Mouse (Mus musculus): Measurements from ENCODE around the gene 4932429P05Rik. TPM values are rescaled to one million over a fixed set of nuclear protein-coding genes. Genes with fewer than 3 reads are reported as not detected.

The 4932429P05Rik gene
- polyA plus RNA-seq (2012; ENCODE audit: low replicate concordance), result not detected in 2 replicates

DNA sequence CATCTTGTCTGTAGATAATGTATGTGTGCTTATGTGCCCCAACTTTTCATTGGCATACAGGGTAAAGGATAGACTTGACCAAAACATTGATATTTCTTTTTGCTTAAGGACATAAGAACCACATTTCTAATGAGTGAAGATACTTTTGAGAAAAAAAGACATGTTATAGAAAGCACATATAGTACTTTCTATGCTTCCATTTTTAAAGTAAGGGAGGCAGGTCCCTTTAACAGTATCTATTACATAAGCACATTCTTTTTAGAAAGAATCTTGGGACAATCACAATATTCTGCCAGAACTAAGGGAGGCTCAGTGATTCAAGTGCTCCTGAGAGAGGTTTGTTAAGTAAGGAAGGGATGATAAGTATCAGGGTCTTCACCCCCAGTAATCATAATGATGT is at the start of gene 4932429P05Rik:
Gene 4932429P05Rik (plus strand): TSS at position 301 of the 400 bp plus-strand sequence.

Other genes with a start within 250 kb of the 4932429P05Rik start
- gene 4930415L06Rik, start 180.6 kb downstream of the 4932429P05Rik start, polyA plus RNA-seq (2012; ENCODE audit: low replicate concordance), result not detected in 2 replicates